Mouse (Mus musculus): Measurements from ENCODE around the gene Fancf. TPM values are rescaled to one million over a fixed set of nuclear protein-coding genes. Genes with fewer than 3 reads are reported as not detected.

The Fancf gene
- polyA plus RNA-seq, 1 experiment from 2014 or later = 11.1 TPM

- Histone ChIP-seq H3K36me3 (replicated peaks; ENCODE audit: control insufficient read depth, insufficient read depth) (no peaks in the 10 kb centered on the region), H3K4me3 (replicated peaks; ENCODE audit: low read length) (no peak overlapping the region), H3K4me2 (replicated peaks) (peak overlapping the region; percentile 93), H3K9ac (no peak overlapping the region), H3K27me3 (ENCODE audit: control insufficient read depth, insufficient read depth, low read length) (no peaks in the 10 kb centered on the region), H3K27ac (no peak overlapping the region), H3K9me3 (ENCODE audit: control insufficient read depth, low read length) (no peaks in the 10 kb centered on the region), H3K4me1 (replicated peaks; ENCODE audit: control insufficient read depth, insufficient read depth, low read length) (peaks cover 9% of the 10 kb centered on the region)
- no peak for ATAC-seq (ENCODE audit: low FRiP score)
- WGBS = 85% methylated on average over 4 of the region's 4 CpGs
- no peak for DNase-seq (ENCODE audit: low spot score)
Observed at GRCm38 (mm10) chr7:51880121-51880520, 18.1 kb upstream of the Fancf start.

GRCm38 (mm10) chr7:51879136-51879723 is 17.2 kb upstream of the Fancf start:
- ATAC-seq (ENCODE audit: low FRiP score) (peak; percentile 94), DNase-seq (ENCODE audit: low spot score) (peak; percentile 75)
- Histone ChIP-seq H3K4me2 (replicated peaks) (peak overlapping the region; percentile 93), H3K27ac (peak overlapping the region; percentile 92), H3K4me1 (replicated peaks; ENCODE audit: control insufficient read depth, insufficient read depth, low read length) (peaks cover 9% of the 10 kb centered on the region), H3K9me3 (ENCODE audit: control insufficient read depth, low read length) (no peaks in the 10 kb centered on the region), H3K9ac (peak overlapping the region; percentile 92), H3K4me3 (replicated peaks; ENCODE audit: low read length) (peak overlapping the region; percentile 53), H3K27me3 (ENCODE audit: control insufficient read depth, insufficient read depth, low read length) (no peaks in the 10 kb centered on the region), H3K36me3 (replicated peaks; ENCODE audit: control insufficient read depth, insufficient read depth) (no peaks in the 10 kb centered on the region)
- WGBS = under 1% methylated on average over 17 of the region's 17 CpGs

- Histone ChIP-seq H3K27me3 (ENCODE audit: control insufficient read depth, insufficient read depth, low read length) (no peaks in the 10 kb centered on the region), H3K4me3 (replicated peaks; ENCODE audit: low read length) (peak overlapping the region; percentile 53), H3K27ac (peak overlapping the region; percentile 92), H3K4me1 (replicated peaks; ENCODE audit: control insufficient read depth, insufficient read depth, low read length) (peaks cover 9% of the 10 kb centered on the region), H3K9ac (peak overlapping the region; percentile 92), H3K36me3 (replicated peaks; ENCODE audit: control insufficient read depth, insufficient read depth) (no peaks in the 10 kb centered on the region), H3K4me2 (replicated peaks) (peak overlapping the region; percentile 93), H3K9me3 (ENCODE audit: control insufficient read depth, low read length) (no peaks in the 10 kb centered on the region)
- ATAC-seq (ENCODE audit: low FRiP score) (no peak), DNase-seq (ENCODE audit: low spot score) (peak; percentile 28)
- WGBS = 2% methylated on average over 8 of the region's 8 CpGs
Observed at GRCm38 (mm10) chr7:51878730-51879129, 16.7 kb upstream of the Fancf start.

- H3K36me3 ChIP-seq (replicated peaks; ENCODE audit: control insufficient read depth, insufficient read depth) = no peaks in the 10 kb centered on the region
- no peak overlapping the region for H3K4me2 ChIP-seq (replicated peaks)
- peaks cover 9% of the 10 kb centered on the region for H3K4me1 ChIP-seq (replicated peaks; ENCODE audit: control insufficient read depth, insufficient read depth, low read length)
- no peak overlapping the region for H3K9ac ChIP-seq
- no peak for ATAC-seq (ENCODE audit: low FRiP score)
- H3K9me3 ChIP-seq (ENCODE audit: control insufficient read depth, low read length) = no peaks in the 10 kb centered on the region
- DNase-seq (ENCODE audit: low spot score) = no peak
- H3K27me3 ChIP-seq (ENCODE audit: control insufficient read depth, insufficient read depth, low read length) = no peaks in the 10 kb centered on the region
- H3K27ac ChIP-seq = no peak overlapping the region
- H3K4me3 ChIP-seq (replicated peaks; ENCODE audit: low read length) = no peak overlapping the region
Observed at GRCm38 (mm10) chr7:51876316-51876715, 14.2 kb upstream of the Fancf start.

GRCm38 (mm10) chr7:51872597-51872996 is 10.5 kb upstream of the Fancf start:
- H3K36me3 ChIP-seq (replicated peaks; ENCODE audit: control insufficient read depth, insufficient read depth) = no peaks in the 10 kb centered on the region; the same call in 1 of the 2 replicates
- no peak overlapping the region for H3K9ac ChIP-seq
- H3K4me2 ChIP-seq (replicated peaks) = no peak overlapping the region
- H3K27me3 ChIP-seq (ENCODE audit: control insufficient read depth, insufficient read depth, low read length) = no peaks in the 10 kb centered on the region
- DNase-seq (ENCODE audit: low spot score) (no peak), ATAC-seq (ENCODE audit: low FRiP score) (no peak)
- H3K27ac ChIP-seq = no peak overlapping the region
- H3K4me3 ChIP-seq (replicated peaks; ENCODE audit: low read length) = no peak overlapping the region
- no peaks in the 10 kb centered on the region for H3K9me3 ChIP-seq (ENCODE audit: control insufficient read depth, low read length)
- no peaks in the 10 kb centered on the region for H3K4me1 ChIP-seq (replicated peaks; ENCODE audit: control insufficient read depth, insufficient read depth, low read length)

GRCm38 (mm10) chr7:51872041-51872440 is 10.0 kb upstream of the Fancf start:
- Histone ChIP-seq H3K36me3 (replicated peaks; ENCODE audit: control insufficient read depth, insufficient read depth) (no peaks in the 10 kb centered on the region; the same call in 1 of the 2 replicates), H3K27ac (no peak overlapping the region), H3K9me3 (ENCODE audit: control insufficient read depth, low read length) (no peaks in the 10 kb centered on the region), H3K4me3 (replicated peaks; ENCODE audit: low read length) (no peak overlapping the region), H3K4me2 (replicated peaks) (no peak overlapping the region), H3K9ac (no peak overlapping the region), H3K4me1 (replicated peaks; ENCODE audit: control insufficient read depth, insufficient read depth, low read length) (no peaks in the 10 kb centered on the region), H3K27me3 (ENCODE audit: control insufficient read depth, insufficient read depth, low read length) (no peaks in the 10 kb centered on the region)
- ATAC-seq (ENCODE audit: low FRiP score) (no peak), DNase-seq (ENCODE audit: low spot score) (no peak)
- 84% methylated on average over 1 of the region's 1 CpGs for WGBS

- Histone ChIP-seq H3K9ac (no peak overlapping the region), H3K36me3 (replicated peaks; ENCODE audit: control insufficient read depth, insufficient read depth) (no peaks in the 10 kb centered on the region; the same call in 1 of the 2 replicates), H3K27me3 (ENCODE audit: control insufficient read depth, insufficient read depth, low read length) (no peaks in the 10 kb centered on the region), H3K9me3 (ENCODE audit: control insufficient read depth, low read length) (no peaks in the 10 kb centered on the region), H3K27ac (no peak overlapping the region), H3K4me3 (replicated peaks; ENCODE audit: low read length) (no peak overlapping the region), H3K4me2 (replicated peaks) (no peak overlapping the region), H3K4me1 (replicated peaks; ENCODE audit: control insufficient read depth, insufficient read depth, low read length) (peaks cover 2% of the 10 kb centered on the region; the same call in 1 of the 2 replicates)
- DNase-seq (ENCODE audit: low spot score) (no peak), ATAC-seq (ENCODE audit: low FRiP score) (no peak)
- WGBS = 91% methylated on average over 1 of the region's 1 CpGs
Observed at GRCm38 (mm10) chr7:51867983-51868382, 5.9 kb upstream of the Fancf start.

GRCm38 (mm10) chr7:51865336-51865735 is 3.3 kb upstream of the Fancf start:
- DNase-seq (ENCODE audit: low spot score) = no peak
- ATAC-seq (ENCODE audit: low FRiP score) = no peak
- Histone ChIP-seq H3K9me3 (ENCODE audit: control insufficient read depth, low read length) (no peaks in the 10 kb centered on the region), H3K9ac (no peak overlapping the region), H3K4me3 (replicated peaks; ENCODE audit: low read length) (no peak overlapping the region), H3K36me3 (replicated peaks; ENCODE audit: control insufficient read depth, insufficient read depth) (no peaks in the 10 kb centered on the region; the same call in 1 of the 2 replicates), H3K27ac (no peak overlapping the region), H3K4me1 (replicated peaks; ENCODE audit: control insufficient read depth, insufficient read depth, low read length) (peaks cover 13% of the 10 kb centered on the region), H3K27me3 (ENCODE audit: control insufficient read depth, insufficient read depth, low read length) (no peaks in the 10 kb centered on the region), H3K4me2 (replicated peaks) (no peak overlapping the region)
- WGBS = 71% methylated on average over 1 of the region's 1 CpGs

GRCm38 (mm10) chr7:51862842-51863241 is 775 bp upstream of the Fancf start:
- Histone ChIP-seq H3K27ac (no peak overlapping the region), H3K9ac (peak overlapping the region; percentile 81), H3K36me3 (replicated peaks; ENCODE audit: control insufficient read depth, insufficient read depth) (no peaks in the 10 kb centered on the region), H3K4me3 (replicated peaks; ENCODE audit: low read length) (peak overlapping the region; percentile 82), H3K9me3 (ENCODE audit: control insufficient read depth, low read length) (no peaks in the 10 kb centered on the region), H3K4me1 (replicated peaks; ENCODE audit: control insufficient read depth, insufficient read depth, low read length) (peaks cover 19% of the 10 kb centered on the region), H3K27me3 (ENCODE audit: control insufficient read depth, insufficient read depth, low read length) (no peaks in the 10 kb centered on the region), H3K4me2 (replicated peaks) (peak overlapping the region; percentile 90)
- WGBS = 73% methylated on average over 3 of the region's 3 CpGs
- DNase-seq (ENCODE audit: low spot score) (no peak), ATAC-seq (ENCODE audit: low FRiP score) (no peak)

All from hindbrain, embryonic 14.5 days (tissue).